Mouse (Mus musculus): ENCODE data around the gene A930017K11Rik. TPM values are rescaled to one million over a fixed set of nuclear protein-coding genes. Genes with fewer than 3 reads are reported as not detected.

Gene A930017K11Rik
- total RNA-seq (2023), result not detected in 2 replicates

DNA sequence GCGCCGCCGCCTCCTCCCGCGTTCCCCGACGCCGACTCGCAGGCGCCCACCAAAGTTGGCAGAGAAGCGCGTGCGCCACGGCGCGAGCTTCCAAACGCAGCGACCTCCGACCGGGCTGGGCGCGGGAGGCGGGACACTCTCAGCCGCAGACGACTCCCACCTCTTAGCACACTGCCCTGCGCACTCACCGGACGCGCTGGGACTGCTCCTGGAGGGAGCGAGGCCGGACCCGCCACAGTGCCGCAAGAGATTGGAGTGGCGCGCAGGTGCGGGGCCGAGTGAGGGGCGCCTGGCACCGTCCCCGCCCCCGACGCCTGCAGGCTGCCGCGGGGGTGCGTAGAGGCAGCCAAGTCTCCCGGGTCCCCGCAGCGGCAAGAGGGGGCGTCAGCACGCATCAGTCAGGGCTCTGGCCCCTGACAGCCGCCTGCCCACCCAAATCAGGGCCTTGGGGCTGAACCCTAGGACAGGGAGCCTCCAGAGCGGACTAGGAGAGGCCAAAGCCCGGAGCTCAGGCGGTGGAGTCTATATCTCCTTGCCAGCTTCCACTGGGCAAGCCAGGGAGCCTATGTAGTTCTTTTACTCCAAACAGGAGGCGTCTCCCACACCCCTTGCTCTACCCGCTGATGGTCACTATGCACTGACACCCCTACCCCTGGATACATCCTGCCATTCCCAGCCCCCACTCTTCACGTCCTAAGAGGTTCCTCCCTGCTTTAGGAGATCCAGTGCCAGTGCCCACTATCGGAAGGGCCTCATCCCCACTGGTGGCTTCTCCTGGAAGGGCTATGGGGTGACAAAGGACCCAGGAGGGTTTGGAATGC lies at the start of gene A930017K11Rik:
TSS of gene A930017K11Rik (minus strand) at position 763 of the 821 bp plus-strand sequence.

GRCm38 (mm10) chr17:25985306-25986294 lies 33.2 kb upstream of the A930017K11Rik start, which contains the start of gene Capn15:
Gene Capn15, minus strand, starts transcription at chr17:25985796.

GRCm38 (mm10) chr17:25944366-25945163 lies 7.8 kb downstream of the A930017K11Rik start, which contains the start of the genes Pigq and Nhlrc4:
Gene Pigq, minus strand, starts transcription at chr17:25944936.
Gene Nhlrc4, minus strand, starts transcription at chr17:25944961.

DNA sequence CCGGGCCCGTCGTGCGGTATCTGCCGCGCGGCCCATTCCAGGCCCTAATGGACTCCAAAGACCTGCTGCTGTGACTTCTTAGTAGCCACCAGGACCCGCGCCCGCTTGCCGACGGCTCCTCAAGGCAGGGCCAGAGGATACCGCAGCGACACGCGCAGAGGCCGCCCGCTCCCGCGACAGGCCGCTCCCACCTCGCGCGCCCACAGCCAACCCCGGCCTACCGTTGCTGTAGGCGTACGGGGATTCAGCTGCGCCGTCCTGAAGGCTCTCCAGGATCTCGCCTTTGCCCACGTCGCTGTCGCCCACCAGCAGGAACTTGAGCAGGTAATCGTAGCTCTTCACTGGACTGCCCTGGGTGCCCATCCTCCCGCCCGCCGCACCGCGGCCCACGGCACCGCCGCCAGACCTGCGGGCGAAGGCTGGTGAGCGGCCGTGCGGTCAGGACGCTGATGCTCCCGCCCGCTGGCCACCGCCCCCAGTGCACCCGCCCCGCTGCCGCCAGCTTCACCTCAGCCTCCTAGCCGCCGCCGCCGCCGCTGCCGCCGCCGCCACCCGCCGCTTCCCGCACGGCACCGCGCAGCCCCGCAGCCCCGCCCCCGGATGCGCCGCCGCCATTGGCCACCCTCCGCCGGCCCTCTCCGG lies 33.1 kb downstream of the A930017K11Rik start, which contains the start of gene Rab40c:
TSS of gene Rab40c (minus strand) at position 584 of the 642 bp plus-strand sequence.

Other genes with a start within 250 kb of the A930017K11Rik start
- gene Gng13, start 235.4 kb downstream of the A930017K11Rik start, total RNA-seq (2023), result not detected in 2 replicates
- 9.7 and 18.7 TPM in 2 replicates for gene Chtf18, start 225.1 kb downstream of the A930017K11Rik start, total RNA-seq (2023)
- gene Rpusd1, start 224.9 kb downstream of the A930017K11Rik start, total RNA-seq (2023), result 4.5 TPM in 2 replicates
- gene Mslnl, start 216.5 kb downstream of the A930017K11Rik start, total RNA-seq (2023), result not detected in 2 replicates
- 0.88 TPM in 1 of 2 replicates, not detected in the other for gene Msln, start 198.2 kb downstream of the A930017K11Rik start, total RNA-seq (2023)
- gene Narfl, start 178.8 kb downstream of the A930017K11Rik start, total RNA-seq (2023), result 24.6 and 35.5 TPM in 2 replicates
- gene Haghl, start 166.9 kb downstream of the A930017K11Rik start, total RNA-seq (2023), result 10.2 and 14.6 TPM in 2 replicates
- gene Ccdc78, start 166.0 kb downstream of the A930017K11Rik start, total RNA-seq (2023), result 0.22 TPM in 1 of 2 replicates, not detected in the other
- gene Fam173a, start 159.7 kb downstream of the A930017K11Rik start, total RNA-seq (2023), result 25.4 and 34.7 TPM in 2 replicates
- not detected in 2 replicates for gene AC134908.4, start 156.9 kb downstream of the A930017K11Rik start, total RNA-seq (2023)
- gene Metrn, start 155.4 kb downstream of the A930017K11Rik start, total RNA-seq (2023), result 10.9 and 16.2 TPM in 2 replicates
- 0.11 TPM in 1 of 2 replicates, not detected in the other for gene Fbxl16, start 143.5 kb downstream of the A930017K11Rik start, total RNA-seq (2023)
- gene Wdr24, start 128.9 kb downstream of the A930017K11Rik start, total RNA-seq (2023), result 13.3 and 17.6 TPM in 2 replicates
- 7.7 and 8.2 TPM in 2 replicates for gene Jmjd8, start 123.7 kb downstream of the A930017K11Rik start, total RNA-seq (2023)
- 35.4 and 46.5 TPM in 2 replicates for gene Stub1, start 119.2 kb downstream of the A930017K11Rik start, total RNA-seq (2023)
- 0.64 and 1.3 TPM in 2 replicates for gene Rhbdl1, start 115.3 kb downstream of the A930017K11Rik start, total RNA-seq (2023)
- 1.7 and 2.8 TPM in 2 replicates for gene Gm20683, start 110.8 kb downstream of the A930017K11Rik start, total RNA-seq (2023)
- gene Rhot2, start 107.7 kb downstream of the A930017K11Rik start, total RNA-seq (2023), result 26.5 and 33.7 TPM in 2 replicates
- 21.9 and 25.5 TPM in 2 replicates for gene Wdr90, start 91.1 kb downstream of the A930017K11Rik start, total RNA-seq (2023)
- 1.4 and 3.2 TPM in 2 replicates for gene Mcrip2, start 83.8 kb downstream of the A930017K11Rik start, total RNA-seq (2023)
- gene Mettl26, start 77.5 kb downstream of the A930017K11Rik start, total RNA-seq (2023), result 6.4 and 6.5 TPM in 2 replicates
- gene Wfikkn1, start 71.7 kb downstream of the A930017K11Rik start, total RNA-seq (2023), result 2.1 and 4.1 TPM in 2 replicates
- gene Rab40c, start 32.8 kb downstream of the A930017K11Rik start, total RNA-seq (2023), result 13.0 and 17.4 TPM in 2 replicates
- gene Pigq, start 7.6 kb downstream of the A930017K11Rik start, total RNA-seq (2023), result 34.9 and 36.2 TPM in 2 replicates
- not detected in 2 replicates for gene Nhlrc4, start 7.6 kb downstream of the A930017K11Rik start, total RNA-seq (2023)
- 12.0 and 19.3 TPM in 2 replicates for gene Capn15, start 33.2 kb upstream of the A930017K11Rik start, total RNA-seq (2023)
- 0.75 and 1.3 TPM in 2 replicates for gene Rab11fip3, start 117.0 kb upstream of the A930017K11Rik start, total RNA-seq (2023)
- 2.5 and 3.0 TPM in 2 replicates for gene Decr2, start 137.8 kb upstream of the A930017K11Rik start, total RNA-seq (2023)
- 0.69 and 1.1 TPM in 2 replicates for gene Nme4, start 143.0 kb upstream of the A930017K11Rik start, total RNA-seq (2023)
- 63.4 and 78.1 TPM in 2 replicates for gene Tmem8, start 160.7 kb upstream of the A930017K11Rik start, total RNA-seq (2023)
- gene Mrpl28, start 170.9 kb upstream of the A930017K11Rik start, total RNA-seq (2023), result 25.2 and 27.1 TPM in 2 replicates
- gene Axin1, start 186.1 kb upstream of the A930017K11Rik start, total RNA-seq (2023), result 33.5 and 42.1 TPM in 2 replicates
- gene Pdia2, start 246.5 kb upstream of the A930017K11Rik start, total RNA-seq (2023), result 0.68 TPM in 1 of 2 replicates, not detected in the other

Data from neutrophil, adult 65 days (primary cell).